Mouse (Mus musculus): ENCODE measurements around the gene Mllt3. TPM values are rescaled to one million over a fixed set of nuclear protein-coding genes. Genes with fewer than 3 reads are reported as not detected.

The Mllt3 gene
- polyA plus RNA-seq, 1 experiment: 5.1 TPM

DNA sequence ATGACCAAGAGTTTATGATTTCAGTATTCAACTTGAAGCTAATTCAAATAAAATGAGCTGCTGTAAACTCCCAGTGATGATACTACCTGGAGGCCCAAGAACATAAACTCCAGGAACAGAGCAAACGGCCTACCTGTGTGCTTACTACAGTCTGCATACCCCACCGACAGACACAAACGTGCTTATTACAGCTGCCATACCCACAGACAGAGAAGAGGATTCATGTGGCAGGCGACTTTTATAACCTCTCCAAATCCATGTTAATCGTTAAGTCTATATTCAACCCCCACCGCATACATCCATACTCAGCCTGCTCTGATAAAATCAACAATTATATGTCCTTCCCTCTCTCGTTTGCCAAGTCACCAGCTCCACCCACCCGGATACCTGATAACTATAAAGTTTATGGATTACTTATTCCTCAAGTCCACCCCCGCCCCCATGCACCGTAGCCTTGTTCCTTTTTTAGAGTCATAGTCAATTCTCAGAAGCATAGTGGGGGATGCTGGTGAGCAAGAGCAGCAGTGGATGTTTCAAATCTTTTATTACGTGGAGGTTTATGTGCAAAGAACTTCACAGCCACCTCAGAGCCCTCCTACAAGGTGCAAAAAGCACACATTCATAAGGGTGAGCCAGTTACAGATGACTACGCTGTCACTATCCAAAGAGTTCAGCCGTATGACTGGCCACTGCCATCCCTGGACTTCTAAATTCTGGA, 70.0 kb downstream of the Mllt3 start:
- Histone ChIP-seq H3K27ac (ENCODE audit: insufficient read depth, low read depth, low read length) (no peak overlapping the region), H3K36me3 (ENCODE audit: control insufficient read depth, insufficient read depth, low read length) (no peaks in the 10 kb centered on the region), H3K4me1 (ENCODE audit: control insufficient read depth, insufficient read depth, insufficient read length, low read length) (peaks cover 11% of the 10 kb centered on the region; the same call in 1 of the 2 replicates), H3K4me3 (ENCODE audit: low read depth, low read length) (no peak overlapping the region), H3K27me3 (ENCODE audit: control insufficient read depth, insufficient read depth, low read length) (no peaks in the 10 kb centered on the region)
- 29% methylated on average over 13 of the region's 13 CpGs for WGBS
- no peak for TF ChIP-seq CTCF (IDR thresholded peaks at IDR 0.05; ENCODE audit: extremely low read depth, insufficient read length, insufficient replicate concordance, low read depth, low read length)
- TF ChIP-seq POLR2A (IDR thresholded peaks at IDR 0.05; ENCODE audit: low read depth, low read length): no peak

DNA sequence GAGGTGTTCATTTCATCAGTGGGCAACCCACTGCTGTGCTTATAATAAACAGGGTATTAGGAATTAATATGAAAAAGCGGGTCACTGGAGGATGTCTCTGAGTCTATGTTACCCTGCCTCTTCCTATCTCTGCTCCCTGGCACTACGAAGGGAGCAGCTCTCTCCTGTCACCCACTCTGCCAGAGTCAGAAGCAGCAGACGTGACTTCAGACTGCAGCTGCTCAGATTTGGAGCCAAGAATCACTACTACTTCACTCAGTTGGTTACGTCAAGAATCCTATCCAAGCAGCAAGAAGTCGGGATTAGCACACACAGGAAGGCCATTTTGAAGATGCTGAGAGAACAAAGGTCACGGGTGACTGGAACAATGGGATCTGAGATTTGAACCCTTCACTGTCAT, 71.3 kb downstream of the Mllt3 start:
- WGBS: 82% methylated on average over 6 of the region's 6 CpGs
- Histone ChIP-seq H3K27ac (ENCODE audit: insufficient read depth, low read depth, low read length) (no peak overlapping the region), H3K4me3 (ENCODE audit: low read depth, low read length) (no peak overlapping the region), H3K27me3 (ENCODE audit: control insufficient read depth, insufficient read depth, low read length) (no peaks in the 10 kb centered on the region), H3K4me1 (ENCODE audit: control insufficient read depth, insufficient read depth, insufficient read length, low read length) (peaks cover 18% of the 10 kb centered on the region; the same call in 1 of the 2 replicates), H3K36me3 (ENCODE audit: control insufficient read depth, insufficient read depth, low read length) (no peaks in the 10 kb centered on the region)
- TF ChIP-seq POLR2A (IDR thresholded peaks at IDR 0.05; ENCODE audit: low read depth, low read length) (no peak), CTCF (IDR thresholded peaks at IDR 0.05; ENCODE audit: extremely low read depth, insufficient read length, insufficient replicate concordance, low read depth, low read length) (no peak)

- H3K4me3 ChIP-seq (ENCODE audit: low read depth, low read length): no peak overlapping the region
- H3K36me3 ChIP-seq (ENCODE audit: control insufficient read depth, insufficient read depth, low read length): no peaks in the 10 kb centered on the region
- TF ChIP-seq CTCF (IDR thresholded peaks at IDR 0.05; ENCODE audit: extremely low read depth, insufficient read length, insufficient replicate concordance, low read depth, low read length) (no peak), POLR2A (IDR thresholded peaks at IDR 0.05; ENCODE audit: low read depth, low read length) (no peak)
- no peak overlapping the region for H3K27ac ChIP-seq (ENCODE audit: insufficient read depth, low read depth, low read length)
- no peaks in the 10 kb centered on the region for H3K27me3 ChIP-seq (ENCODE audit: control insufficient read depth, insufficient read depth, low read length)
- peaks cover 13% of the 10 kb centered on the region; the same call in 1 of the 2 replicates for H3K4me1 ChIP-seq (ENCODE audit: control insufficient read depth, insufficient read depth, insufficient read length, low read length)
- 78% methylated on average over 3 of the region's 3 CpGs for WGBS
Observed at GRCm38 (mm10) chr4:87957852-87958251, 75.3 kb downstream of the Mllt3 start.

DNA sequence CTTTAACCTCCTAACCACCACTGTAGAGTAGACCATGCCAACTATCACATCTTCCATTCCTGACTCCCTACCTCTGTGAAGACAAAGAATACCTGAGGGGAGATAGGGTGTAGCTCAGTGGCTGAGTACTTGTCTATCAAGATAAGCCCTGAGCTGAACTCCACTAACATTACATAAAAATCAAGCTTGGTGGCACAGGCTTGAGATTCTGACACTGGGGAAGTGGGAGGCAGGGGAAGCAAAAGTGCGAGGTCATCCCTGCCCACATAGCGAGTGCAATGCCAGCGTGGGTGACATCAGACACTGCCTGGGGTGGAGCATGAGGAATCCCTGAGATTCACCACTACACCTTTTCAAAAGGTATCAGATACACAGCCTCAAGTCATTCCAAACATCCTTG, 76.0 kb downstream of the Mllt3 start:
- H3K4me1 ChIP-seq (ENCODE audit: control insufficient read depth, insufficient read depth, insufficient read length, low read length): peaks cover 10% of the 10 kb centered on the region; the same call in 1 of the 2 replicates
- 36% methylated on average over 3 of the region's 3 CpGs for WGBS
- no peak overlapping the region for H3K4me3 ChIP-seq (ENCODE audit: low read depth, low read length)
- H3K27me3 ChIP-seq (ENCODE audit: control insufficient read depth, insufficient read depth, low read length): no peaks in the 10 kb centered on the region
- no peak for TF ChIP-seq POLR2A (IDR thresholded peaks at IDR 0.05; ENCODE audit: low read depth, low read length)
- no peak for TF ChIP-seq CTCF (IDR thresholded peaks at IDR 0.05; ENCODE audit: extremely low read depth, insufficient read length, insufficient replicate concordance, low read depth, low read length)
- H3K27ac ChIP-seq (ENCODE audit: insufficient read depth, low read depth, low read length): no peak overlapping the region
- no peaks in the 10 kb centered on the region for H3K36me3 ChIP-seq (ENCODE audit: control insufficient read depth, insufficient read depth, low read length)

- 93% methylated on average over 2 of the region's 2 CpGs for WGBS
- Histone ChIP-seq H3K4me3 (ENCODE audit: low read depth, low read length) (no peak overlapping the region), H3K36me3 (ENCODE audit: control insufficient read depth, insufficient read depth, low read length) (no peaks in the 10 kb centered on the region), H3K4me1 (ENCODE audit: control insufficient read depth, insufficient read depth, insufficient read length, low read length) (peaks cover 8% of the 10 kb centered on the region; the same call in 1 of the 2 replicates), H3K27ac (ENCODE audit: insufficient read depth, low read depth, low read length) (no peak overlapping the region), H3K27me3 (ENCODE audit: control insufficient read depth, insufficient read depth, low read length) (no peaks in the 10 kb centered on the region)
- no peak for TF ChIP-seq CTCF (IDR thresholded peaks at IDR 0.05; ENCODE audit: extremely low read depth, insufficient read length, insufficient replicate concordance, low read depth, low read length)
- no peak for TF ChIP-seq POLR2A (IDR thresholded peaks at IDR 0.05; ENCODE audit: low read depth, low read length)
Observed at GRCm38 (mm10) chr4:87955132-87955531, 78.0 kb downstream of the Mllt3 start.

GRCm38 (mm10) chr4:87954421-87955083, 78.6 kb downstream of the Mllt3 start:
- 89% methylated on average over 7 of the region's 7 CpGs for WGBS

GRCm38 (mm10) chr4:87953736-87954135, 79.4 kb downstream of the Mllt3 start:
- WGBS: 69% methylated on average over 4 of the region's 4 CpGs
- Histone ChIP-seq H3K27ac (ENCODE audit: insufficient read depth, low read depth, low read length) (no peak overlapping the region), H3K27me3 (ENCODE audit: control insufficient read depth, insufficient read depth, low read length) (no peaks in the 10 kb centered on the region), H3K4me1 (ENCODE audit: control insufficient read depth, insufficient read depth, insufficient read length, low read length) (peaks cover 8% of the 10 kb centered on the region; the same call in 1 of the 2 replicates), H3K4me3 (ENCODE audit: low read depth, low read length) (no peak overlapping the region), H3K36me3 (ENCODE audit: control insufficient read depth, insufficient read depth, low read length) (no peaks in the 10 kb centered on the region)
- TF ChIP-seq POLR2A (IDR thresholded peaks at IDR 0.05; ENCODE audit: low read depth, low read length) (no peak), CTCF (IDR thresholded peaks at IDR 0.05; ENCODE audit: extremely low read depth, insufficient read length, insufficient replicate concordance, low read depth, low read length) (no peak)

More at GRCm38 (mm10) chr4:87954421-87955083, 78.6 kb downstream of the Mllt3 start:
- Histone ChIP-seq H3K4me3 (ENCODE audit: low read depth, low read length) (no peak overlapping the region), H3K36me3 (ENCODE audit: control insufficient read depth, insufficient read depth, low read length) (no peaks in the 10 kb centered on the region), H3K4me1 (ENCODE audit: control insufficient read depth, insufficient read depth, insufficient read length, low read length) (peaks cover 8% of the 10 kb centered on the region; the same call in 1 of the 2 replicates), H3K27me3 (ENCODE audit: control insufficient read depth, insufficient read depth, low read length) (no peaks in the 10 kb centered on the region), H3K27ac (ENCODE audit: insufficient read depth, low read depth, low read length) (no peak overlapping the region)
- TF ChIP-seq CTCF (IDR thresholded peaks at IDR 0.05; ENCODE audit: extremely low read depth, insufficient read length, insufficient replicate concordance, low read depth, low read length) (no peak), POLR2A (IDR thresholded peaks at IDR 0.05; ENCODE audit: low read depth, low read length) (no peak)
